Mouse (Mus musculus) layer of hippocampus, adult 8-10 months (tissue): Measurements from ENCODE around the gene Cad. TPM values are rescaled to one million over a fixed set of nuclear protein-coding genes. Genes with fewer than 3 reads are reported as not detected.

Source experiments
- DNase-seq, 2 experiments: peaks; one replicate each; pipeline ENCODE4 v3.0.0; 2022; ENCODE audit warnings: low spot score in 2 of 2
- total RNA-seq, 4 experiments: library from RNA; stranded (reverse); gene quantifications; 2 replicates each; pipeline ENCODE4 v1.2.4; 2022

Cad gene
- total RNA-seq, 4 experiments from 2014 or later = 18.2 to 20.4 (median 19.2) TPM

DNA sequence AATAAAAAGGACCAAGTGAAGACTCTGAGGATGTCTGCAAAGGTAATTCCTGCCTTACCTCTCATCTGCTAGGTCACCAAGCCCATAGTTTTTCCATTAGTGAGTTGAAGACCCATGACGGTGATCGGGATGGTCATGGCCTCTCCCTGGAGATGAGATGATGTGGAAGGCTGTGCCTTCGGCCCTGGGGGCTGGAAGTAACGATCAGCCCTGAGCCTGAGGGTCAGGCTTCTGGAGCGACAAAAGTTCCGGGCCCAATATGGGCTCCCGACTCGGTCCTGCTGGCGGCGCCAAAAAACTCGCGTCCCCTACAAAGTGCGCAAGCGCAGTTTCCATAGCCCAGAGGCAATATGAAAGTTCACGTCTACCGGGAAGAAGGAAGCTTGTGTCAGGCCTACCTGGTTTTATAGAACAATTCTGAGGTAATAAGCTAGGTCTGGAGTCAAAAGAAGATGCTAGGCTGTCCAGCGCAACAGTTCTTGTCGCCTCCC, 53.5 kb downstream of the Cad start, which contains the start of gene Slc30a3:
Slc30a3 (minus strand) TSS at position 238 of the 491 bp plus-strand sequence.
- no peak for DNase-seq

- DNase-seq = no peak
These were observed 56.2 kb downstream of the Cad start for GRCm38 (mm10) chr5:31110781-31111180.

GRCm38 (mm10) chr5:31116354-31116753, 61.8 kb downstream of the Cad start, which contains the start of gene Trim54:
Gene Trim54, plus strand, starts transcription at chr5:31116712.
- DNase-seq = no peak

DNA sequence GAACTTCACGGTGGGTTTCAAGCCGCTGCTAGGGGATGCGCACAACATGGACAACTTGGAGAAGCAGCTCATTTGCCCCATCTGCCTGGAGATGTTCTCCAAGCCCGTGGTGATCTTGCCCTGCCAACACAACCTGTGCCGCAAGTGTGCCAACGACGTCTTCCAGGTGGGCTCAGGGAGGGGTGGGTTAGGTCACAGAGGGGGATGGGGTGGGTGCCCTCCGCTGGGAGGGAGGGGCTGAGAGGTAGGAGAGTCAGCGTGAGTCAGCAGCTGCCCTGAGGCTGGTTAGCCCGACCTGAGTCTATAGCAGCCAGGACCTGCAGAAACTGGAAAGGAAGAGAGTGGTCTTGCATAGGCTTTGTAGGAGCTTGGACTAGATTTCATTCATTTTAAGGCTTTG, 62.3 kb downstream of the Cad start:
- no peak for DNase-seq

DNA sequence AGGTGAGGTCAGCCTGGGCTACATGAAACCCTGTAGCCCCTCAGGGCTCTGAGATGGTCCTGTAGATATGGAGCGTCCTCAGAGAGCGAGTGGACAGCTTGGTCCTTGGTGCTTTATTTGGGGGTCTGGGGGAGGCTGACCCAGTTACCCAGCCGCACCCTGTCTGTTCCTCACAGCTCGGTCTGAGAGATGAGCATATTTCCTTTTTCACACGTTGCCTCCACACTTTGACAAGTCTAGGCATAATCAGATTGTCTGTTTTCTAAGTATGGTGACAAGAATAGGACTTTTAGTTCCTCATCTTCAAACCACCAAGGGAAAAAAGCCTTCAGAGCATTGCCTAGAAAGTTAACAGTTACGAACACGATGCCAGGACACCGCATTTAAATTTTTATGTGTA, 66.5 kb downstream of the Cad start:
- no peak for DNase-seq

DNA sequence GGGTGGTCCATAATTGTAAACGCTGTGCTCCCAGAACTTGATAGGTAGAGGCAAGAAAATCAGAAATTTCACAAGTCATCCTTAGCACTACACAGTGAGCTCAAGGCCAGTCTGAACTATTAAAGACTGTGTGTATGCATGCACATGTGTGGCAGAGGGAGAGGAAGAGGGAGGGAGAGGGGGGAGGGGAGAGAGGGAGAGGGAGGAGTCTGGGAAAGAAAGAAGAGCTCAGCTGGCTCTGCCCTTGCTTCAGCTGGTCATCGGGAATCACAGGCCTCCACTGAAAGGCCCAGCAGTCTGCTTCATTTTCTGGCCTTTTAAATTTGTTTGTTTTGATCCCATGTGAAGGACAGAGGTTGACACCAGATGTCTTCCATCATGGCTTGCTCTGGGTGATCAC, 68.9 kb downstream of the Cad start:
- DNase-seq = no peak

DNA sequence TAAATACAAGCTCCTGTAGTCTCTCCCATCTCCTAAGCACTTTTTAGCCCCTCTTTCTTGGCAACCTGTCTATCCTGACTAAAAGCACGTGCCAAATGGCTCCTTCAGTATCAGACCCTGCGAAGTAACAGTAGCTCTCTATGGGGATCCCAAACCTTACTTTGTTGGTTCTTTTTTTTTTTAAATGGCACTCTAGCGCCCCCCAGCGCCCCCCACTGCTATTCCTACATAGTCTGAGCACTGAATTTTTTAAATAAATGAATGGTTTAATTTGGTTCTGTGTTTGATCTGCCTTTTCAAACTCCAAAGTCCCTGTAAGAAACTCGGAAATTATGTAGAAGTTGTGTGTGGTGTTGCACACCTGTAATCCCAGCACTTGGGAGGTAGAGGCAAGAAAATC, 71.5 kb downstream of the Cad start:
- no peak for DNase-seq

Other genes with a start within 250 kb of the Cad start
- 100 to 1,000 TPM; 225 to 231 (median 227) TPM for gene Mapre3, start 240.1 kb upstream of the Cad start, total RNA-seq
- 10 to 100 TPM; 54.0 to 81.0 (median 67.7) TPM for gene Tmem214, start 186.8 kb upstream of the Cad start, total RNA-seq
- 10 to 100 TPM; 14.4 to 19.3 (median 16.2) TPM for gene Agbl5, start 166.1 kb upstream of the Cad start, total RNA-seq
- 100 to 1,000 TPM in 1 of 4 experiments, 10 to 100 TPM in 3; 78.4 to 104 (median 90.6) TPM for gene Ost4, start 147.0 kb upstream of the Cad start, total RNA-seq
- gene Emilin1, start 141.4 kb upstream of the Cad start, total RNA-seq = 1 to 10 TPM; 2.1 to 3.1 (median 2.6) TPM
- gene Khk, start 133.3 kb upstream of the Cad start, total RNA-seq = 10 to 100 TPM; 13.2 to 23.8 (median 16.8) TPM
- gene Cgref1, start 109.2 kb upstream of the Cad start, total RNA-seq = 10 to 100 TPM; 13.8 to 19.2 (median 18.8) TPM
- 100 to 1,000 TPM; 118 to 148 (median 139) TPM for gene Preb, start 94.4 kb upstream of the Cad start, total RNA-seq
- under 1 TPM; 0.14 to 0.28 (median 0.22) TPM for gene Tcf23, start 86.1 kb upstream of the Cad start, total RNA-seq
- gene Atraid, start 6.5 kb upstream of the Cad start, total RNA-seq = 10 to 100 TPM; 69.8 to 92.2 (median 78.6) TPM
- gene Slc5a6, start 5.9 kb upstream of the Cad start, total RNA-seq = 10 to 100 TPM; 15.8 to 21.3 (median 18.6) TPM
- not detected for gene Dnajc5g, start 51.5 kb downstream of the Cad start, total RNA-seq
- gene Slc30a3, start 53.5 kb downstream of the Cad start, total RNA-seq = 10 to 100 TPM; 65.2 to 81.6 (median 76.8) TPM
- gene Trim54, start 61.9 kb downstream of the Cad start, total RNA-seq = not detected
- not detected for gene Ucn, start 84.0 kb downstream of the Cad start, total RNA-seq
- 10 to 100 TPM; 53.4 to 61.1 (median 59.8) TPM for gene Mpv17, start 99.5 kb downstream of the Cad start, total RNA-seq
- 1 to 10 TPM; 1.3 to 4.9 (median 3.1) TPM for gene Gm29609, start 125.1 kb downstream of the Cad start, total RNA-seq
- gene Gtf3c2, start 125.4 kb downstream of the Cad start, total RNA-seq = 10 to 100 TPM; 63.0 to 87.0 (median 67.8) TPM
- 10 to 100 TPM; 72.0 to 88.3 (median 81.7) TPM for gene Snx17, start 138.4 kb downstream of the Cad start, total RNA-seq
- 10 to 100 TPM; 34.9 to 45.0 (median 41.7) TPM for gene Eif2b4, start 138.7 kb downstream of the Cad start, total RNA-seq
- 10 to 100 TPM; 26.0 to 31.9 (median 30.4) TPM for gene Zfp513, start 147.5 kb downstream of the Cad start, total RNA-seq
- 10 to 100 TPM; 69.8 to 79.5 (median 73.1) TPM for gene Ppm1g, start 165.9 kb downstream of the Cad start, total RNA-seq
- 10 to 100 TPM; 88.0 to 94.1 (median 90.9) TPM for gene Nrbp1, start 186.1 kb downstream of the Cad start, total RNA-seq
- under 1 TPM in 1 of 4 experiments, not detected in 3; 0.85 TPM for gene Gm9970, start 186.5 kb downstream of the Cad start, total RNA-seq
- 1 to 10 TPM; 2.3 to 3.6 (median 2.9) TPM for gene Krtcap3, start 196.9 kb downstream of the Cad start, total RNA-seq
- 100 to 1,000 TPM in 1 of 4 experiments, 10 to 100 TPM in 3; 74.6 to 128 (median 85.9) TPM for gene Ift172, start 236.3 kb downstream of the Cad start, total RNA-seq
- gene Fndc4, start 241.3 kb downstream of the Cad start, total RNA-seq = 100 to 1,000 TPM; 172 to 178 (median 176) TPM
- under 1 TPM in 1 of 4 experiments, not detected in 3; 0.20 TPM for gene Gckr, start 242.7 kb downstream of the Cad start, total RNA-seq